Mouse (Mus musculus) limb, embryonic 10.5 days (tissue): ENCODE results near the gene Pappa2. TPM values are rescaled to one million over a fixed set of nuclear protein-coding genes. Genes with fewer than 3 reads are reported as not detected.

Source experiments
- DNase-seq: peaks from one replicate; pipeline ENCODE4 v3.0.0-alpha.2; 2017; ENCODE audit warnings: low spot score
- H3K27ac ChIP-seq: fragments of 300-500 bp; sonication (generic); 2 replicates; pipeline ENCODE4 v1.5.1; 2016; ENCODE audit warnings: mild to moderate bottlenecking
- H3K27me3 ChIP-seq: fragments of 300-500 bp; sonication (generic); 2 replicates; pipeline ENCODE4 v1.6.1; 2016; ENCODE audit warnings: low read depth, mild to moderate bottlenecking; ENCODE audit not compliant: poor library complexity, severe bottlenecking
- H3K36me3 ChIP-seq: fragments of 300-500 bp; sonication (generic); 2 replicates; pipeline ENCODE4 v1.6.1; 2016; ENCODE audit warnings: mild to moderate bottlenecking, moderate library complexity
- H3K4me1 ChIP-seq: fragments of 300-500 bp; sonication (generic); 2 replicates; pipeline ENCODE4 v1.6.1; 2016
- H3K4me3 ChIP-seq: fragments of 300-500 bp; sonication (generic); 2 replicates; pipeline ENCODE4 v1.5.1; 2016; ENCODE audit warnings: mild to moderate bottlenecking, moderate library complexity
- H3K9me3 ChIP-seq: fragments of 300-500 bp; sonication (generic); replicated peaks from 2 replicates; pipeline ENCODE4 v1.6.1; 2016; ENCODE audit warnings: mild to moderate bottlenecking
- WGBS: fragments of 180-500 bp; shearing (Covaris S2); methylation state at CpG from one replicate; pipeline ENCODE4 v1.1.7; 2016; 5-methylcytosine and 5-hydroxymethylcytosine counted together
- polyA plus RNA-seq: library from polyadenylated mRNA; unstranded; fragments of >200 nt; fragmentation: Nextera tagmentation; extraction: Ambion mirVana; gene quantifications from 2 replicates; pipeline ENCODE4 v1.2.1, GENCODE M21; 2016

Gene Pappa2
- polyA plus RNA-seq, 1 experiment from 2014 or later, result 0.10 TPM

GRCm38 (mm10) chr1:158732868-158733496 lies 247.3 kb downstream of the Pappa2 start:
- no peak overlapping the region for H3K4me3 ChIP-seq
- no peaks in the 10 kb centered on the region for H3K27me3 ChIP-seq
- H3K9me3 ChIP-seq, result no peaks in the 10 kb centered on the region
- no peak overlapping the region for H3K27ac ChIP-seq
- no peak for DNase-seq
- H3K4me1 ChIP-seq, result no peaks in the 10 kb centered on the region
- no peaks in the 10 kb centered on the region for H3K36me3 ChIP-seq
- WGBS, result 72% methylated on average over 4 of the region's 4 CpGs

GRCm38 (mm10) chr1:158713301-158714095 lies 266.8 kb downstream of the Pappa2 start:
- no peaks in the 10 kb centered on the region for H3K9me3 ChIP-seq
- H3K4me3 ChIP-seq, result no peak overlapping the region
- no peak overlapping the region for H3K27ac ChIP-seq
- peak; percentile 40 for DNase-seq
- no peaks in the 10 kb centered on the region for H3K4me1 ChIP-seq
- no peaks in the 10 kb centered on the region for H3K36me3 ChIP-seq
- WGBS, result 36% methylated on average over 5 of the region's 5 CpGs
- H3K27me3 ChIP-seq, result no peaks in the 10 kb centered on the region

DNA sequence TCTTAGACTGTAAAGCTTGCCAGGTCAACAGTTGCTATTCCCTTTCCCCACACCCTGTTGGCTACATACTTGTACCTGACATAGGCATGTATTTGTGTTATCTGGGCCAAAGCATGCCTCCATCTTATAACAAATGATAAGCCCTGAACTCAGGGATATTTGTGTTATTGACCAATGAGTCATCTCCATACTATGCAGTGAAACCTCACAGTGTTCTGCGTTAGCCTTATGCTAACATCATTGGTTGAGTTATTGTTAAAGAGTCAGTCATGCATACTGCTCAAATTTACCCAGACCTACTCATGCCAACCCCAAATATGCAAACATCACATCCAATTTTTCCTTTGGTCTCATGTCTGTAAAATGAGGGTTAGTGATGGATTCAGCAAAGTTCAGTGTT lies 279.0 kb downstream of the Pappa2 start:
- no peaks in the 10 kb centered on the region for H3K4me1 ChIP-seq
- WGBS, result 98% methylated on average over 1 of the region's 1 CpGs
- no peaks in the 10 kb centered on the region for H3K27me3 ChIP-seq
- DNase-seq, result no peak
- no peaks in the 10 kb centered on the region for H3K9me3 ChIP-seq
- H3K27ac ChIP-seq, result no peak overlapping the region
- no peaks in the 10 kb centered on the region for H3K36me3 ChIP-seq
- no peak overlapping the region for H3K4me3 ChIP-seq

DNA sequence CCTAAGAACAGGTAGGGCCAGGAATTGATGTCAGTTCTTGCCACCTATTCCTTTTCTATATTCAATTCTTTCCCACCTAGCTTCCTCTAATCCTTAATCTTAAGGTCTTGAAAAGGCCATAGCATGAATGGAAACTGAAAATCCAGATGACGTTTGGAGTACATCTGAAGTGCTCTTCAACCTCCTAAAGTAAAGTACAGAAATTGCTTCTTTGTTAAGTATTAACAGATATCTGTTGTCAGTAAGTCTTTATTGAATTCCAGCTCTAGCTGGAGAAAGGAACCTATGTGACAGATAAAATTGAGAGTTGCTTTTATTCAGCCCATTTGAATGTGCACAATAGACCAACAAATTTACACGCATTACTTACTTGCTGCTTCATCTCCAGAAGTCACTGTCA lies 280.1 kb downstream of the Pappa2 start:
- H3K4me3 ChIP-seq, result no peak overlapping the region
- no peak for DNase-seq
- H3K9me3 ChIP-seq, result no peaks in the 10 kb centered on the region
- H3K27me3 ChIP-seq, result no peaks in the 10 kb centered on the region
- H3K36me3 ChIP-seq, result no peaks in the 10 kb centered on the region
- no peaks in the 10 kb centered on the region for H3K4me1 ChIP-seq
- WGBS, result 87% methylated on average over 2 of the region's 2 CpGs
- H3K27ac ChIP-seq, result no peak overlapping the region

- H3K27ac ChIP-seq, result no peak overlapping the region
- WGBS, result 95% methylated on average over 2 of the region's 2 CpGs
- H3K36me3 ChIP-seq, result no peaks in the 10 kb centered on the region
- DNase-seq, result no peak
- no peaks in the 10 kb centered on the region for H3K27me3 ChIP-seq
- no peaks in the 10 kb centered on the region for H3K4me1 ChIP-seq
- no peaks in the 10 kb centered on the region for H3K9me3 ChIP-seq
- no peak overlapping the region for H3K4me3 ChIP-seq
Observed at GRCm38 (mm10) chr1:158699276-158699675, 281.0 kb downstream of the Pappa2 start.

DNA sequence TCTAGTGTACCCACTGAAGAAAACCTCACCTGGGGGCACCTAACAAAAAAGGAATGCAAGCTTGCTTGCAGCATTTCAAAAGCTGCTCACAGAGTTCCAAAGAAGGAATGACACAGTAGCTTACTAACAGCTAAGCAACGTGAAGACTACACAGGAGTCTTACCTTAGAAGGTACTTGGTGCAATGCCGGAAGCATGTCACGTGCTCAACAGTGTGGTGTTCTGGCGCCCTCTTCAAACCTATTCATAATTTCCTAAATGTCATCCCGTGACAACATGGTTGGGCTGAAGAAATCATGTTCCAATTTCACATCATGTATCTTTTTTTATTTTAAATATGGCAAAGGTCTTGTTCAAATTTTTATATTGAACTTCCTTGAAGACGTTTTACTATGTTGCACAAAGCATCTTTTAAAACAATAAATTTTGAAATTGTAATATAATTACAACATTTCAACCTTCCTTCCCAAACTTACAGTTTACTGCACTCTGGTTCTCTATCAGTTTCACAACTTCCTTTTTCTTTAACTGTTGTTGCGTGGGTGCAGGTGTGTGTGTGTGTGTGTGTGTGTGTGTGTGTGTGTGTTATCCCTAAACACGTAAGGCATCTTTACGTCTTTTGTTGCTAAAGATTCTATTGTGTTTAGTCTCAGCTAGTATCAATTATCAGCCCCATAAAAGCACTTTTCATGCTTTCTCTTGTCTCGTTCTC lies 282.3 kb downstream of the Pappa2 start:
- WGBS, result 90% methylated on average over 10 of the region's 10 CpGs
- Histone ChIP-seq H3K4me1 (no peaks in the 10 kb centered on the region), H3K27ac (no peak overlapping the region), H3K4me3 (no peak overlapping the region), H3K27me3 (no peaks in the 10 kb centered on the region), H3K36me3 (no peaks in the 10 kb centered on the region), H3K9me3 (no peaks in the 10 kb centered on the region)
- no peak for DNase-seq

DNA sequence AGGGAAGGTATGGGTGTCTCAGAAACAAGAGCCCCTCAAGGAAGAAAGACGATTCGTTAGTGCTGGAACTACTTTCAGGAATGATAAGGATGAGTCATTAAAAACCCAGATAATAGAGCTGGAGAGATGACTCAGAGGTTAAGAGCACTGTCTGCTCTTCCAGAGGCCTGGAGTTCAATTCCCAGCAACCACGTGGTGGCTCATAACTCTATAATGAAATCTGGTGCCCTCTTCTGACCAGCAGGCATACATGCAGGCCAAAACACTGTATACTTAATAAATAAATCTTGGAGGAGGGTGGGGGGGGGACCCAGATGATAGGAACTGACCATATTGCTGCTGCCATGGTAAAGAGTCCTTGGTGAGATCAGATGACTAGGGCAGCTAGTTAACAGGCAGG lies 282.9 kb downstream of the Pappa2 start:
- Histone ChIP-seq H3K4me3 (no peak overlapping the region), H3K27ac (no peak overlapping the region), H3K27me3 (no peaks in the 10 kb centered on the region), H3K36me3 (no peaks in the 10 kb centered on the region), H3K4me1 (no peaks in the 10 kb centered on the region), H3K9me3 (no peaks in the 10 kb centered on the region)
- DNase-seq, result no peak
- 69% methylated on average over 3 of the region's 3 CpGs for WGBS

GRCm38 (mm10) chr1:158687726-158688125 lies 292.6 kb downstream of the Pappa2 start:
- no peaks in the 10 kb centered on the region for H3K36me3 ChIP-seq
- no peak overlapping the region for H3K4me3 ChIP-seq
- H3K9me3 ChIP-seq, result no peaks in the 10 kb centered on the region
- 58% methylated on average over 1 of the region's 1 CpGs for WGBS
- H3K4me1 ChIP-seq, result no peaks in the 10 kb centered on the region
- DNase-seq, result no peak
- H3K27ac ChIP-seq, result no peak overlapping the region
- H3K27me3 ChIP-seq, result no peaks in the 10 kb centered on the region

DNA sequence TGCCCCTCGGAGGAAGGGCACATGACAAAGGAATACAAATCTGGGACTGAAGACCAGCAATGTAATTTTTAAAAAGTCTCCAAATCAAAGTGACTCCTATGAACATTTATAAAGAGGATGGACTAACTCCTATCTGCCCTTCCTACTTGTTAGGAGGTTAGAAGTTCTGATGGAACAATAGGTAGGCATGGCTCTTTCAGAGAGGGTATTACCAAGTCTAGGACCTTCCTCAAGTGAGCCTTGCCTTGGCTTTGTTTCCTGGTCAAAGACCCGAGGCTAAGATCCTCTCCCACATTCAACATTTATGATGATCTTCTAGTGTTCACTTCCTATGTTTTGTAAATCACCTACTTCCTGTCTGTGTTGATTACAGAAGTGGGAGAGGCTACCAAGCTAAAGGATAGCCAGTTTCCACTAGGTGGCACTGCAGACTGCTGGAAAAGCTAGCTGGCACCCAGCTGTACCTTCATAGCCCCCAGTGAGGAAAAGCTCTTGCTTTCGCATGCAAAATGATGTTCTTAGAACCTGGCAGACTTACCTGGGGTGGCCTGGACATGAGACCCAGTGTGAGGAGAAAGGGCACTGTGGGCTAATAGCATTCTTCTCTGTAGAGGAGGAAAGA lies 310.2 kb downstream of the Pappa2 start:
- Histone ChIP-seq H3K4me3 (no peak overlapping the region), H3K27ac (no peak overlapping the region), H3K4me1 (peaks cover 15% of the 10 kb centered on the region; the same call in 1 of the 2 replicates), H3K9me3 (no peaks in the 10 kb centered on the region), H3K36me3 (no peaks in the 10 kb centered on the region), H3K27me3 (no peaks in the 10 kb centered on the region)
- peak; percentile 73 for DNase-seq
- 42% methylated on average over 3 of the region's 3 CpGs for WGBS

- H3K36me3 ChIP-seq, result no peaks in the 10 kb centered on the region
- DNase-seq, result no peak
- 73% methylated on average over 3 of the region's 3 CpGs for WGBS
- no peaks in the 10 kb centered on the region for H3K27me3 ChIP-seq
- H3K4me3 ChIP-seq, result no peak overlapping the region
- no peaks in the 10 kb centered on the region for H3K9me3 ChIP-seq
- H3K27ac ChIP-seq, result no peak overlapping the region
- H3K4me1 ChIP-seq, result peaks cover 12% of the 10 kb centered on the region; the same call in 1 of the 2 replicates
Observed at GRCm38 (mm10) chr1:158666001-158666400, 314.3 kb downstream of the Pappa2 start.
